Mouse (Mus musculus): ENCODE measurements around the gene Prpf19.

GRCm38 (mm10) chr19:10855422-10855821 lies 39.6 kb upstream of the Prpf19 start:
- no peak for TF ChIP-seq CTCF (IDR thresholded peaks at IDR 0.05; ENCODE audit: insufficient read depth, low read length)
- no peak for TF ChIP-seq POLR2A (IDR thresholded peaks at IDR 0.05; ENCODE audit: borderline replicate concordance, extremely low read depth, low read depth, low read length)
